Mouse (Mus musculus) heart, postnatal 0 days (tissue): Measurements from ENCODE around the gene C1qc.

ENCODE experiments used
- CTCF ChIP-seq: IDR thresholded peaks from 2 replicates; pipeline ENCODE4 v1.5.1; 2016; ENCODE audit warnings: antibody characterized with exemption, control low read depth, low read depth
- EP300 ChIP-seq: IDR thresholded peaks from 2 replicates; pipeline ENCODE4 v1.6.1; 2016; ENCODE audit warnings: antibody characterized with exemption, low read depth

DNA sequence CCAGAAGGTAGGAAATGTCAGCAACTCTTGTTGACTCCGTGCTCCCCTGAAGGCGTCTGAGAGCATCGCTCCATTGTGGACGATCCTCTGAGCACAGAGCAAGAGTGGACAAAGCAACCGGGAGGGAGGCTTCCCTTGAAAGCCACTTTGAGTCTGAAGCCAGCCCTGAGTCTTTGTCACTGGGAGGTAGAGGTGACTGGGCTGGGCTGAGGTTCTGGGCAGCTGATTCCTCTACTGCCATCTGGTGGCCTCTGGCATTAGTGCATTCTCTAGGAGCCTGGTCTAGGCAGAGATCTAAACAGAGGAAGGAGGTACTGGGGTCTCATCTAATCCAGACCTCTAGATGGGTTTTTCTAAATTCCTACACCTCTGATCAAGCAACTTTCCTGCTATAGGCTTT, 51.8 kb downstream of the C1qc start:
- TF ChIP-seq CTCF (peak; percentile 88), EP300 (no peak)
